Mouse (Mus musculus): ENCODE results near the gene Mlkl. TPM values are rescaled to one million over a fixed set of nuclear protein-coding genes. Genes with fewer than 3 reads are reported as not detected.

Gene Mlkl
- polyA plus RNA-seq (2015; fragmentation: Nextera tagmentation; extraction: Ambion mirVana), result 10.0 and 11.1 TPM in 2 replicates

GRCm38 (mm10) chr8:111337890-111338347 is at the start of gene Mlkl:
Mlkl (minus strand) TSS chr8:111338177.

GRCm38 (mm10) chr8:111299821-111300568 is 38.0 kb downstream of the Mlkl start, which contains the start of gene Rfwd3:
Rfwd3 (minus strand) TSS chr8:111300222.

Other genes starting within 250 kb of the Mlkl start
- gene Clec18a, start 245.8 kb downstream of the Mlkl start, polyA plus RNA-seq (2015; fragmentation: Nextera tagmentation; extraction: Ambion mirVana), result not detected in 2 replicates
- 7.3 and 8.9 TPM in 2 replicates for gene Pdpr, start 243.5 kb downstream of the Mlkl start, polyA plus RNA-seq (2015; fragmentation: Nextera tagmentation; extraction: Ambion mirVana)
- 32.6 and 35.8 TPM in 2 replicates for gene Glg1, start 79.0 kb downstream of the Mlkl start, polyA plus RNA-seq (2015; fragmentation: Nextera tagmentation; extraction: Ambion mirVana)
- gene Rfwd3, start 38.0 kb downstream of the Mlkl start, polyA plus RNA-seq (2015; fragmentation: Nextera tagmentation; extraction: Ambion mirVana), result 12.3 and 14.0 TPM in 2 replicates
- gene Fa2h, start 55.6 kb upstream of the Mlkl start, polyA plus RNA-seq (2015; fragmentation: Nextera tagmentation; extraction: Ambion mirVana), result 18.1 and 21.5 TPM in 2 replicates
- gene Wdr59, start 183.9 kb upstream of the Mlkl start, polyA plus RNA-seq (2015; fragmentation: Nextera tagmentation; extraction: Ambion mirVana), result 2.2 and 2.5 TPM in 2 replicates
- 28.9 and 30.0 TPM in 2 replicates for gene Znrf1, start 197.9 kb upstream of the Mlkl start, polyA plus RNA-seq (2015; fragmentation: Nextera tagmentation; extraction: Ambion mirVana)

All from urinary bladder, postnatal 0 days (tissue).